Mouse (Mus musculus) heart, adult 11 months (tissue): ENCODE results near the gene Ggps1.
A peak's percentile ranks its signal among the peaks of the same experiment; 100 is the strongest.
"Not testable (repeated sequence)": the region's sequence is repeated elsewhere in the genome, so short reads cannot be mapped to it uniquely, and the experiment has no call there.

ENCODE experiments used
- DNase-seq: peaks from one replicate; pipeline ENCODE4 v3.0.0; 2022

Ggps1 gene

DNA sequence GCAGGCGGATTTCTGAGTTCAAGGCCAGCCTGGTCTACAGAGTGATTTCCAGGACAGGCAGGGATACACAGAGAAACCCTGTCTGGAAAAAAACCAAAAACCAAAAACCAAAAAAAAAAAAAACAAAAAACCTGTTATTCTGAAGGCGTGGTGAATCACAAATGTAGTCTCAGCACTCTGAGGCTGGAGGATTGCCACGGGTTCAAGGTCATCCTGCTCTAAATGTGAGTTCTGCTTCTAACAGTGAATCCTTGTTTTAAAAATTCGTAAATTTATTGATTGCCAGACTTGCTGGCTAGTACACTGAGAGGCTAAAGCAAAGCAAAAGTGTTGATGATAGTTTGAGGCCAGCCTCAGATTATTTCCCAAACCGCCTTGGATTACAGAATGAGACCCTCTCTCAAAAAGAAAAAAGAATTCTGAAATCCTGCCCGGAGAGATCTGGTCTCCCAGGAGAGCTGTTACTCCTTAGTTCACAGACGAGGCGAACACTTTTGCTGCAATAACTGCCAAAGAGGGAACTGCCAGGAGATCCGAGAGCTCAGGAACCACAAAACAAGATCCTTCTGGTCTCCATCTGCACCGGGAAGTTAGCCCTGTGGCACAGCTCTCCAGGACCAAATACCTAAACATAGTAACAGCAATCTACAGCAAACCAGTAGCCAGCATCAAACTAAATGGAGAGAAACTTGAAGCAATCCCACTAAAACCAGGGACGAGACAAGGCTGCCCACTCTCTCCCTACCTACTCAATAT, 27.2 kb downstream of the Ggps1 start:
- peak; percentile 91 for DNase-seq

DNA sequence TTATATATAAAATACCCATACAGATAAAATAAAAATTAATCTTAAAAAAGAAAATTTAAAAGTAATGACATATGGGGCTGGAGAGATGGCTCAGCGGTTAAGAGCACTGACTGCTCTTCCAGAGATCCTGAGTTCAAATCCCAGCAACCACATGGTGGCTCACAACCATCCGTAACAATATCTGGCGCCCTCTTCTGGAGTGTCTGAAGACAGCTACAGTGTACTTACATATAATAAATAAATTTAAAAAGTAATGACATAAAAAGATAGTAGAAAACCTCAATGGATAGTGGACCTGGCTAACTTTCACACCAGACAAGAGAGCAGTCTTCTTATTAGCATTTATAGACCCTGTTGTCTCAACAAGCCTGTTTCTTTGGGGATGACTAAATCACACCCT, 27.9 kb downstream of the Ggps1 start:
- not testable (repeated sequence) for DNase-seq

GRCm38 (mm10) chr13:14034073-14034348, 29.3 kb downstream of the Ggps1 start:
- no peak for DNase-seq

DNA sequence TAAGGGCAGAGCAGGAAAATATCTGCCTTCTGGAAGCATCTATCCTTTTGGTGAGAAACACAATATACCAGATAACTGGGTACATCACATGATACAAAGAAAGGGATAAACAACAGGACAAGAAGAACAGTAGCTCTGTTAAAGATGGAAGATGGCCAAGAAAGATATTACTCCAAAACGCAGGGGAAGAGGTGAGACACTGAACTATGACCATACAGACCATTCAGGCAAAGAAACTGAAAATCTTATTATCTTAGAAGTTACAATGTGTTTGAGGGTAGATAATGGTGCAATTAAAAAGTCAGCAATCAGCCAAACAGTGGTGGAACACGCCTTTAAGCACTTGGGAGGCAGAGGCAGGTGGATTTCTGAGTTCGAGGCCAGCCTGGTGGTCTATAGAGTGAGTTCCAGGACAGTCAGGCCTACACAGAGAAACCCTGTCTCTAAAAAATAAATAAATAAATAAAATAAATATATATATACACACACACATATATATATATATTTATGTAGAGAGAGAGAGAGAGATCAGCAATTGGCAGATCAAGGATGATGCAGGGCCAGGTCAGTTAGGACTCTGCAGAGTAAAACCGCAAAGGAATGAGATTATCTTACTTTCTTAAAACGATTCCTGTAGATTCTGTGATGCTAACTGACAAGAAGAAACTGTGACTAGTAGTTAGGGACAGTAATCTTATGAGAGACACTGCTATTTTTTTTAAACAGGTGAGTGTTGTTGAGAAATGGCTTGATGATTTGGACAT, 29.8 kb downstream of the Ggps1 start:
- DNase-seq, result no peak

DNA sequence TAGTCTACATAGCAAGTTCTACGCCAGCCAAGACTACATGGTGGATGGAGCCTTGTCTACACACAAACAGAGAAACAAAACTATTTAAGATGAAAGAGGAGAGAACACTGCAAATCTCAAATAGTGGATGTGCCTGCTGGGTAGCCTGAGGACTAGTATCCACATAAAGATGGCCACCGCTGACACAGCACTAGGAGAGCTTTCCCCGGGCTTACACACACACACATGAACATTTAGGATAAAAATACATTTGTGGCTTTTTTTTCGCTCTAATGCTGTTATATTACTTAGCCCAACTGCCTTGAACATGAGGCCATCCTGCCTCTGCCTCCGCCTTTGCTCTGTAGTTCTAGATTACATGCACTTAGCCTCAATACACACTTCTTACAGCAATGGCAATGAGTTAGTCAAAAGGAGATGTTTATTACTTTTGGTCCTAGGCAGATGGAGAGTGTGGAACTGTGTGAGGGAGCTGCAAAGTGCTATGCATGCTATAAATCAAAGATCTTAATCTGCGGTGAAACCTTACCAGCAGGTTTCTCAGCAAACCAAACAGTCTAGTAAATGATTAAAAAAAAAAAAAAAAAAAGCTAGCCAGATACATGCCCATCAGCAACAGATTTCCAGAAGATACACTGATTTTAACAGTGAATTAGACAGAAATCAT, 37.0 kb downstream of the Ggps1 start:
- DNase-seq, result peak; percentile 64

- peak; percentile 41 for DNase-seq
These were observed 37.7 kb downstream of the Ggps1 start for GRCm38 (mm10) chr13:14025554-14025953.

DNA sequence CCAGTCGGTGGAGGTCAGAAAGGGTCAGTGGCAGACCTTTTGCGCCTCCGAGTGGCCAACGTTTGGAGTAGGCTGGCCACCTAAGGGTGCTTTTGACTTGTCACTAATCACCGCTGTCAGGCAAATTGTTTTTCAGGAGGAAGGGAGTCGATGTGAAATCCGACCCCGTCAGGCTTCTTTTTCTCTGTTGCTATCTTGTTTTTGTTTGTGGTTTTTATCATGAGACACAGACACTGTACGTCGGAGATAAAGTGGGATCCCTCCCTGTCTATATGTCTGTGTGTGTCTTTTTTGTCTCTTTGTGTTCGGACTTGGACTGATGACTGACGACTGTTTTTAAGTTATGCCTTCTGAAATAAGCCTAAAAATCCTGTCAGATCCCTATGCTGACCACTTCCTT, 41.9 kb downstream of the Ggps1 start:
- not testable (repeated sequence) for DNase-seq

DNA sequence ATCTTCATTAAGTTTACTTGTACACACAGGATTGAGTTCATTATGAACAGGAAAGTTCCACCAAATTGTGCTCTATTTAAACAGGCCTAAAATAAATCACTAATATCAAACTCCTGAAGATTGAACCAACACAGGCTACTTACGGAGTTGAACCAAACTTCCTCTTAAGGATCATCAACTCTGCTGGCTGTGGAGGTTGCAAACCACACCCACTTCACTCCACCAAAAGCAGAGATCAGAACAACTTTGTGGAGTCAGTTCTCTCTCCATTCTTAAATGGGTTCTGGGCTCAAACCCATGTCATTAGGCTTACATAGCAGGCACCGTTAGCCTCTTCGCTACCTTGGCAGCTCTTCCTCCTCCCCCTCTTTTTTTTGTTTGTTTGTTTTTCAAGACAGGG, 44.4 kb downstream of the Ggps1 start:
- no peak for DNase-seq

DNA sequence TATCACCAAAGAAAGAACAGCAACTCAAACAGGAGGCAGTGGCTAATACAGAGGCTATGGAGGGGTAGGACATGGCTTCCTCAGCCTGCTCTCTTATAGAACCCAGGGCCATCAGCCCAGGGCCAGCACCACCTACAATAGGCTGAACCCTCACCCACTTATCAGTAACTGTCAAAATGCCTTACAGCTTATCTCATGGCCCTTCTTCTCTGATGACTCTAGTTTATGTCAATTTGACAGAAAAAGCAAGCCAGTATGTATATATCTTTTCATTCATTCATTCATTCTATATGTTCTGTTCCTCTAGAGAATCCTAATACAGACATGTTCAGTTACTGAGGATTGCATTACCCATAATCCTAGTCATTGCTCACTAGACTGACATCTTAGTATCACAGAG, 45.0 kb downstream of the Ggps1 start:
- DNase-seq, result no peak

- peak; percentile 56 for DNase-seq
These were observed 47.7 kb downstream of the Ggps1 start for GRCm38 (mm10) chr13:14015609-14016008.

GRCm38 (mm10) chr13:14014540-14014939, 48.7 kb downstream of the Ggps1 start:
- no peak for DNase-seq

GRCm38 (mm10) chr13:14014001-14014400, 49.3 kb downstream of the Ggps1 start:
- peak; percentile 66 for DNase-seq

- DNase-seq, result peak; percentile 59
These were observed 51.8 kb downstream of the Ggps1 start for GRCm38 (mm10) chr13:14011454-14011995.

DNA sequence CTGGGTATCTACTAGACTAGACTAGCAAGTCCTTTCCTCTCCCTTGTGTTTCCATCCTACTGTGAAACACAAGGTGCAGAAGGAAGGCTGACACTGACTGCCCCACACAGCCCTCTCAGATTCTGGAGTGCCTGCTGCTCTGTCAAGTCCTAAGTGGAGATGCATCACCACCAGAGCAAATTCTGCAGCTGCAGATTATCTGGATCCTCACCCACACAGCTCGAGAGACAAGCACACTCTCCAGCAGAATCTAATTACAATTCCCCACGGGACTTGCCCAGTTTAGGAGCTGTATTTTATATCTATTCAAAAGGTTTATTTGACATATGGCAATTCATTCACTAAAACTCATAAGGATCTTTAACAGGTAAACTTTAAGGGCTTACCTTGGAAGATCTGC, 57.2 kb downstream of the Ggps1 start:
- DNase-seq, result no peak

- no peak for DNase-seq
These were observed 58.3 kb downstream of the Ggps1 start for GRCm38 (mm10) chr13:14004999-14005398.

GRCm38 (mm10) chr13:14004086-14004485, 59.2 kb downstream of the Ggps1 start:
- no peak for DNase-seq

- DNase-seq, result no peak
These were observed 60.6 kb downstream of the Ggps1 start for GRCm38 (mm10) chr13:14002706-14003105.
